ENCODE assay signal across 19 mouse cellular contexts in genomic region chr1:184763866-184764265, GRCm38 (mm10). TPM values are rescaled to one million over a fixed set of nuclear protein-coding genes. Genes with fewer than 3 reads are reported as not detected.
"Had no signal": no experiment of that assay in that cellular context is flagged by ENCODE, and none has a peak within 500 bp of the region (broad histone marks: within the 10 kb centered on the region; RNA-seq: fewer than 3 reads in every experiment).

No protein-coding gene starts in this region.

- DNase-seq: lung, embryonic 14.5 days; lung, postnatal 10 days; lung, postnatal 4 days; midbrain, embryonic 14.5 days; retina, postnatal 1 day; right cerebral cortex, adult 18-20 months; right cerebral cortex, postnatal 25 days; right cerebral cortex, postnatal 4 days; spleen, adult 18-20 months; thymus, adult 18-20 months; thymus, postnatal 14 days; thymus, postnatal 36 days had no signal

- H3K4me2 ChIP-seq: lung, embryonic 14.5 days; midbrain, embryonic 12.5 days; neural tube, embryonic 13.5 days; neural tube, embryonic 15.5 days had no signal

- H3K27ac ChIP-seq: midbrain, embryonic 10.5 days; midbrain, embryonic 12.5 days; neural tube, embryonic 13.5 days; neural tube, embryonic 15.5 days had no signal

- H3K36me3 ChIP-seq: midbrain, embryonic 10.5 days; midbrain, embryonic 12.5 days; neural tube, embryonic 13.5 days; neural tube, embryonic 15.5 days had no signal

- H3K9me3 ChIP-seq: midbrain, embryonic 10.5 days; midbrain, embryonic 12.5 days; neural tube, embryonic 13.5 days; neural tube, embryonic 15.5 days had no signal

- ATAC-seq: midbrain, embryonic 16.5 days had no signal

- H3K4me1 ChIP-seq: midbrain, embryonic 10.5 days; midbrain, embryonic 12.5 days; neural tube, embryonic 13.5 days; neural tube, embryonic 15.5 days had no signal

- H3K4me3 ChIP-seq: midbrain, embryonic 10.5 days; midbrain, embryonic 12.5 days; myocyte; neural tube, embryonic 13.5 days; neural tube, embryonic 15.5 days had no signal

- H3K9ac ChIP-seq: lung, embryonic 14.5 days; midbrain, embryonic 12.5 days; neural tube, embryonic 13.5 days; neural tube, embryonic 15.5 days had no signal

- H3K27me3 ChIP-seq: midbrain, embryonic 12.5 days; neural tube, embryonic 13.5 days; neural tube, embryonic 15.5 days had no signal

RNA-seq across cellular contexts. Expression of gene Marc1, which starts 47.2 kb away (rescaled TPM):
- total RNA-seq: megakaryocyte-erythroid progenitor cell, adult 5-6 weeks had no signal
- polyA plus RNA-seq: lung, embryonic 14.5 days; midbrain, embryonic 10.5 days; myocyte; neural tube, embryonic 13.5 days had no signal
